30 mouse cellular contexts compared by ENCODE assay signal in the genomic region with DNA sequence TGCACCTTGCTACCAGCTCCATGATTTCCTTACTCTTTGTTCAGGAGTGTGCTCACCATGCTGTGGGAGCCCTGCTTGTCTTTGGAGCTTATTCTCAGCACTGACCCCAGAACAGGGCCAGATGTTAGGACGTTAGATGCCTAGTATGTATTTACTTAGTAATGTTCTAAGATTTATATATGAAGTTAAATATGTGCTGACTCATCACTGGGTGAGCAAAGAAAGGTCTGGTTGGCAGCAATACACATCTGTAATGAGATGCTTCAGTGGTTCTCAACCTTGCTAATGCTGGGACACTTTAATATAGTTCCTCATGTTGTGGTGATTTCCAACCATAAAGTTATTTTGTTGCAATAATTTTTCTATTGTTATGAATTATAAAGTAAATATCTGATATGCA. TPM values are rescaled to one million over a fixed set of nuclear protein-coding genes. Genes with fewer than 3 reads are reported as not detected.
DNase-seq lines count a peak whose midpoint lies in the region; ATAC-seq and TF ChIP-seq lines count a peak whose summit lies in the region.
"Had no signal": no experiment of that assay in that cellular context is flagged by ENCODE, and none has a peak within 500 bp of the region (broad histone marks: within the 10 kb centered on the region; RNA-seq: fewer than 3 reads in every experiment).

No protein-coding gene starts in this region.

- no peak overlapping the region for H3K27ac ChIP-seq in midbrain, embryonic 11.5 days (ENCODE audit: low read depth, low read length)
- no peak overlapping the region for H3K27ac ChIP-seq in midbrain, embryonic 15.5 days
- H3K27ac ChIP-seq in ES-E14 (ENCODE audit: insufficient read depth, low read depth, low read length, poor library complexity, severe bottlenecking) = no peak overlapping the region
- H3K27ac ChIP-seq: embryonic facial prominence, embryonic 10.5 days; embryonic facial prominence, embryonic 13.5 days; forebrain, embryonic 12.5 days; heart, embryonic 15.5 days; hindbrain, embryonic 10.5 days; hindbrain, embryonic 13.5 days; intestine, embryonic 15.5 days had no signal

- H3K36me3 ChIP-seq in midbrain, embryonic 11.5 days (ENCODE audit: control insufficient read depth, insufficient read depth, low read length) = no peaks in the 10 kb centered on the region
- H3K36me3 ChIP-seq in midbrain, embryonic 15.5 days (replicated peaks) = no peaks in the 10 kb centered on the region
- H3K36me3 ChIP-seq in ES-E14 (ENCODE audit: control insufficient read depth, insufficient read depth, low read length, poor library complexity, severe bottlenecking) = no peaks in the 10 kb centered on the region
- no peaks in the 10 kb centered on the region for H3K36me3 ChIP-seq in myocyte (ENCODE audit: control insufficient read depth, insufficient read depth)
- H3K36me3 ChIP-seq: embryonic facial prominence, embryonic 10.5 days; embryonic facial prominence, embryonic 13.5 days; forebrain, embryonic 12.5 days; heart, embryonic 12.5 days; heart, embryonic 15.5 days; hindbrain, embryonic 10.5 days; hindbrain, embryonic 13.5 days; intestine, embryonic 15.5 days had no signal

- H3ac ChIP-seq in myocyte (ENCODE audit: control insufficient read depth, insufficient read length) = no peak overlapping the region

- no peaks in the 10 kb centered on the region for H3K27me3 ChIP-seq in midbrain, embryonic 11.5 days (ENCODE audit: control insufficient read depth, insufficient read depth, low read length)
- no peaks in the 10 kb centered on the region for H3K27me3 ChIP-seq in midbrain, embryonic 15.5 days (replicated peaks)
- H3K27me3 ChIP-seq in myocyte (ENCODE audit: control insufficient read depth, insufficient read depth, insufficient read length) = no peaks in the 10 kb centered on the region
- H3K27me3 ChIP-seq: embryonic facial prominence, embryonic 13.5 days; forebrain, embryonic 12.5 days; heart, embryonic 12.5 days; heart, embryonic 15.5 days; hindbrain, embryonic 13.5 days; intestine, embryonic 15.5 days had no signal

- no peak for TF ChIP-seq POLR2A in myocyte (IDR thresholded peaks at IDR 0.05; ENCODE audit: insufficient read length, low read depth)

- in situ Hi-C loops in ES-E14 (cut with MboI; ENCODE audit: low sequenced_read_pairs in 2 of 2, unreplicated experiment in 2 of 2) = no loop called here

- no peak overlapping the region for H3K4me2 ChIP-seq in midbrain, embryonic 11.5 days
- no peak overlapping the region for H3K4me2 ChIP-seq in midbrain, embryonic 15.5 days
- peak overlapping the region; percentile 67 for H3K4me2 ChIP-seq in myocyte (ENCODE audit: low read depth)
- H3K4me2 ChIP-seq: embryonic facial prominence, embryonic 13.5 days; forebrain, embryonic 12.5 days; heart, embryonic 12.5 days; heart, embryonic 15.5 days; hindbrain, embryonic 13.5 days; intestine, embryonic 15.5 days had no signal

- peak; percentile 33 for DNase-seq in midbrain, embryonic 11.5 days (ENCODE audit: low spot score, missing footprints)
- DNase-seq in ES-E14 (ENCODE audit: low read depth, low spot score) = no peak
- no peak for DNase-seq in left cerebral cortex, postnatal 14 days (ENCODE audit: low spot score in 2 of 2)
- no peak for DNase-seq in left cerebral cortex, postnatal 25 days (ENCODE audit: low spot score in 2 of 2)
- DNase-seq: adrenal gland, adult 8-10 months; adrenal gland, postnatal 25 days; cerebellum, adult 11-12 months; cerebellum, adult 8-10 months; cerebellum, postnatal 10 days; cerebellum, postnatal 36 days; embryo, embryonic 11 days; gastrocnemius, postnatal 14 days; heart, adult 18-20 months; heart, postnatal 10 days; heart, postnatal 36 days; kidney, adult 11 months had no signal

- 83% methylated on average over 1 of the region's 1 CpGs for WGBS in midbrain, embryonic 11.5 days
- 70% methylated on average over 1 of the region's 1 CpGs for WGBS in midbrain, embryonic 15.5 days

- intact Hi-C loops in left cerebral cortex, postnatal 14 days (cut with DNase I) = no loop called here
- intact Hi-C loops in left cerebral cortex, postnatal 25 days (cut with DNase I) = no loop called here

- H3K9ac ChIP-seq in midbrain, embryonic 11.5 days (ENCODE audit: low read length) = no peak overlapping the region
- H3K9ac ChIP-seq in midbrain, embryonic 15.5 days = no peak overlapping the region
- H3K9ac ChIP-seq in ES-E14 (ENCODE audit: insufficient read depth, low read depth, low read length, poor library complexity, severe bottlenecking) = no peak overlapping the region
- H3K9ac ChIP-seq: embryonic facial prominence, embryonic 13.5 days; forebrain, embryonic 12.5 days; heart, embryonic 12.5 days; heart, embryonic 15.5 days; hindbrain, embryonic 13.5 days; intestine, embryonic 15.5 days had no signal

- no peaks in the 10 kb centered on the region for H3K9me3 ChIP-seq in midbrain, embryonic 11.5 days (ENCODE audit: control insufficient read depth, low read length)
- no peaks in the 10 kb centered on the region for H3K9me3 ChIP-seq in midbrain, embryonic 15.5 days
- H3K9me3 ChIP-seq in ES-E14 (ENCODE audit: control insufficient read depth, insufficient read depth, low read depth, low read length) = no peaks in the 10 kb centered on the region
- H3K9me3 ChIP-seq: embryonic facial prominence, embryonic 10.5 days; embryonic facial prominence, embryonic 13.5 days; forebrain, embryonic 12.5 days; heart, embryonic 12.5 days; heart, embryonic 15.5 days; hindbrain, embryonic 10.5 days; hindbrain, embryonic 13.5 days; intestine, embryonic 15.5 days had no signal

- 0 out of 2 replicates have a peak, but pooled peaks cover 2% of the 10 kb centered on the region for H3K4me1 ChIP-seq in midbrain, embryonic 11.5 days (ENCODE audit: control insufficient read depth, insufficient read depth, low read length)
- H3K4me1 ChIP-seq in midbrain, embryonic 15.5 days = peaks cover 1% of the 10 kb centered on the region; the same call in 1 of the 2 replicates
- no peaks in the 10 kb centered on the region for H3K4me1 ChIP-seq in ES-E14 (ENCODE audit: control insufficient read depth in 2 of 2, insufficient read depth in 2 of 2, low read length in 2 of 2, poor library complexity in 1 of 2)
- H3K4me1 ChIP-seq: intestine, embryonic 15.5 days had no signal

- H3K79me2 ChIP-seq in myocyte (ENCODE audit: control insufficient read depth, insufficient read depth) = peaks cover 10% of the 10 kb centered on the region

- ATAC-seq in midbrain, embryonic 11.5 days (ENCODE audit: low FRiP score) = no peak
- no peak for ATAC-seq in midbrain, embryonic 15.5 days (replicated peaks)
- ATAC-seq: activated CD4-positive, CD25-positive, alpha-beta regulatory T cell, adult 4 months; forebrain, embryonic 16.5 days; hindbrain, embryonic 16.5 days; intestine, embryonic 15.5 days had no signal

- no peak overlapping the region for H3K4me3 ChIP-seq in midbrain, embryonic 11.5 days (ENCODE audit: low read depth, low read length)
- H3K4me3 ChIP-seq in midbrain, embryonic 15.5 days = no peak overlapping the region
- H3K4me3 ChIP-seq in ES-E14 (ENCODE audit: insufficient read depth in 1 of 2, low read depth in 1 of 2, low read length in 2 of 2, poor library complexity in 1 of 2, severe bottlenecking in 1 of 2) = no peak overlapping the region
- no peak overlapping the region for H3K4me3 ChIP-seq in myocyte
- H3K4me3 ChIP-seq: embryonic facial prominence, embryonic 10.5 days; embryonic facial prominence, embryonic 13.5 days; erythroblast, embryonic 14.5 days; forebrain, embryonic 12.5 days; heart, embryonic 12.5 days; heart, embryonic 15.5 days; hindbrain, embryonic 10.5 days; hindbrain, embryonic 13.5 days; intestine, embryonic 15.5 days had no signal

TF ChIP-seq in ES-E14, 5 proteins besides CTCF, POLR2A, EP300 and RAD21:
- TF ChIP-seq ZC3H11A (IDR thresholded peaks at IDR 0.05; ENCODE audit: borderline replicate concordance, low read depth, low read length) (no peak), MAFK (IDR thresholded peaks at IDR 0.05; ENCODE audit: insufficient read depth, low read depth, low read length) (peak; percentile 71)

TF ChIP-seq in myocyte, 11 proteins besides CTCF, POLR2A, EP300 and RAD21:
- TF ChIP-seq SRF (IDR thresholded peaks at IDR 0.05; ENCODE audit: control insufficient read depth, insufficient read length, low read depth) (no peak), E2F4 (IDR thresholded peaks at IDR 0.05; ENCODE audit: insufficient read depth) (no peak), MAX (IDR thresholded peaks at IDR 0.05; ENCODE audit: low read depth) (no peak), TCF12 (IDR thresholded peaks at IDR 0.05; ENCODE audit: insufficient read depth, poor library complexity, severe bottlenecking) (no peak)
TF ChIP-seq in myocyte: peak in this region for 0.

RNA-seq across cellular contexts. Expression of a gene that starts 45.4 kb away (rescaled TPM):
- 67.5 and 68.4 TPM in 2 replicates for polyA plus RNA-seq in midbrain, embryonic 11.5 days (2014; fragmentation: Nextera tagmentation; extraction: Ambion mirVana)
- 78.6 and 80.2 TPM in 2 replicates for polyA plus RNA-seq in midbrain, embryonic 15.5 days (2015; fragmentation: Nextera tagmentation; extraction: Ambion mirVana)
- total RNA-seq in ES-E14 (2012; rRNA removed) = 21.5 and 25.6 TPM in 2 replicates
- polyA plus RNA-seq in myocyte (2012; fragmentation: generic; extraction: Trizol) = 44.0 TPM
- 10 to 100 TPM; 34.6 to 35.6 TPM for total RNA-seq in left cerebral cortex, postnatal 14 days (2021)
- 10 to 100 TPM; 38.0 to 38.2 TPM for total RNA-seq in left cerebral cortex, postnatal 25 days (2021)
